Mouse (Mus musculus) ovary, postnatal 10 days (tissue): ENCODE results near the gene Ccdc144b.

ENCODE experiments used
- DNase-seq: peaks from one replicate; pipeline ENCODE4 v3.0.0; 2022; ENCODE audit warnings: low spot score

Ccdc144b gene

DNA sequence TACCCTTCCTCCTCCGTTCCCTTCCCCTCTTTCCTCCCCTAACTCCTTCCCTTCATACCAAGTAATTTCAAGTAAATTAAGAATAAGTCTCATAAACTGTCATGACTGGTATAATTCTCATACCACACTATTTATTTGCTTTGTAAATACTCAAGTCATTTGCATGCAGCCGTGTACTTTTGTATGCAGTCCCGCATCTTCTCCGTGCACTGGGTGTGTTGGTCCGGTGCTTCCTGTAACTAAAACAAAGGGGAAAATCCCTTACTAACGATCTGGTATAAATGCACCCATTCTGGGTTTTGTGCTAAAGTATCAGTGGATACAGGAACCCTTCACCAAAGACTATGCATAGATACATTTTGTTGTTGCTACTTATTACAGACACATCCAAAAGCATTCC, 27.6 kb downstream of the Ccdc144b start:
- DNase-seq: no peak

DNA sequence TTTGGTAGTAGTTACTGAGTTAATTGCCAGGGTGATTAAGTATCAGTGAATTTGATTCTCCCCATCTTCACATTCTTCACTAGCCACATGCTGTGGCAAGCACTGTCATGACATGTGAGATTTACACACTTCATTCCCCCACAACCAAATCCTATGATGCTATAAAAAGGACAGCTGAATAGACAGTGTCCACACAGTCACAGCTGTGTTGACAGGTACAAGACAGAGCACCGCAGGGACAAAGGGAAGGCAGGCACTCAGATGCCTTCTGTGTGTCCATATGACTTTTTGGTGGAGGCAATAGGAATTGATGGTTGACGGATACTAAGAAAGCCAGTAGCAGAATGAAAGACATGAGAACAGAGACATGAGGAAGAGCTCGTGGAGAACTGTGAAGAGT, 42.1 kb downstream of the Ccdc144b start:
- no peak for DNase-seq

GRCm38 (mm10) chr3:36008411-36009154, 44.8 kb downstream of the Ccdc144b start:
- no peak for DNase-seq

GRCm38 (mm10) chr3:36004028-36004895, 49.1 kb downstream of the Ccdc144b start:
- no peak for DNase-seq

- peak; percentile 88 for DNase-seq
These were observed 52.8 kb downstream of the Ccdc144b start, which contains the start of gene Mccc1 for GRCm38 (mm10) chr3:36000275-36001239. Gene Mccc1, minus strand, starts transcription at chr3:36000678.

DNA sequence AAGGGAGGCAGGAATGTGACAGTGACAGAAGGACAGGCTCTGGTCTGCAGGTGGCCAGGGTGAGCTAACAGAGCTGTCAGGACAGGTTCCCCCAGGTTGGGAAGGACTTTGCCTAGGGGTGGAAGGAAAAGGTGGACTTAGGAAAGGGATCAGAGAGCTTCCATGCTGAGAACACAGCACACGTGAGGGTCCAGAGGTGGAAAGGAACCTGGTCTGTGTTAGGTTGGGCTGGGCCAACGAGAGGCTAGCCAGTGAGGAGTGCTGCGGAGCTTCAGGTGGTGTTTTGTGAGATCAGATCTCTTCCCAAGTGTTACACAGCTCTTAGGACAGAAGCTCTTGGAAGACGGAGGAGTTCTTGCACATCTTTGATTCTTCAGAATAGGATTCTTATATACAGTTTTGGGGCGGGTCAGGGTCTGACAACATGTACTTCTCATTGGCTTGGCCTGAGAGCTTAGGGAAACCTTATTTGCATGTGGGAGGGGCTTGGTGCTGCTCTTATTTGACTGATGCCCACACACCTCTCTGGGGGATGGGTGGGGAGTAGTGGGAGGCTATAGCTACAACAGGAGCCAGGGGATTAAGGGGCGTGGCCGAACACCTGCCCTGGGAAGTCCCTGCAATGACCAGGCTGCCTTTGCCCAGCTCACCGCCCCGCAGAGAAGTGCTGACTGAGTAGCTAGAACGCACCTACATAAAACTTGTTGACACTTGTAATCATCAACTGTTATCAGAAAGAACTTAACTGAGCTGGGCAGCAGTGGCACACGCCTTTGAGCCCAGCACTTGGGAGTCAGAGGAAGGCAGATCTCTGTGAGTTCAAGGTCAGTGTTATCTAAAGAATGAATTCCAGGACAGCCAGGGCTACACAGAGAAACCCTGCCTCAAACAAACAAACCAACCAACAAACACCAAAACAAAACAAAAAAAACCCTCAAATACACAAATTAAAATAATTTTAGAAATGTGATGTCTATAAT, 58.5 kb downstream of the Ccdc144b start:
- DNase-seq: no peak

DNA sequence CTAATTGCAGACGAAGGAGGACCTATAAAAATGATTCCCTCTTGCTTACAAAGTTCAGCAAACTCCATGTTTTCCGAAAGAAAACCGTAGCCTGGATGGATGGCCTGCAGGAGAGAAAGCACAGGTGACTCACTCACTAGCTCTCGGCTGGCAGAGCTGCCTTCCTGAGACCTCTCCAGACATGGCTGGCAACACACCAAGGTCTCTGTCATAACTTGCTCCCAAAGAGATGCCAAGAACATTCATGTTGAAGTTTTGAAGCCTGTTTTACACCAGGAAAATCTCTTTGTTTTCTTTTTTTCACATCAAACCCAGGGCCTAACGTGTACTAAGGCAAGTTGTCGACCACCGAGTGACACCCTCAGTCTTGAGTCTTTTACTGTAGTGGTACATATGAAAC, 62.6 kb downstream of the Ccdc144b start:
- no peak for DNase-seq

DNA sequence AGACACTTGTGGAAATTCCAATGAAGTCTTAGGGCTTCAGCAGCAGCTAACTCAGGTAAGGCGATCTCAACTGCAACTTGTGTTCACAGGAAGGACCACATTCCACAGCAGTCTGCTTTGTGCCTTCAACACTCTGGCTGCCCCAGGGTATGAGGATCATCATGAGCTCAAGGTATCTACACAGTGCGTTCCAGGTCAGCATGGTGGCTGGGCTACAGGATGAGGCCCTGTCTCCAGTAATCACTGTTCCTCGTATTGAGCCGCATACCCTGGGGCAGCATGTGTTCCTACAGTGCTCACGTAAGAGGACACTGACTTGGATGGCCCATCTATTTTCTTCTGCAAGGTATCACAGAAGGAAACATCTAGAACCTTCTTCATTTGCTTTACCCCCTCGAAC, 65.3 kb downstream of the Ccdc144b start:
- no peak for DNase-seq

DNA sequence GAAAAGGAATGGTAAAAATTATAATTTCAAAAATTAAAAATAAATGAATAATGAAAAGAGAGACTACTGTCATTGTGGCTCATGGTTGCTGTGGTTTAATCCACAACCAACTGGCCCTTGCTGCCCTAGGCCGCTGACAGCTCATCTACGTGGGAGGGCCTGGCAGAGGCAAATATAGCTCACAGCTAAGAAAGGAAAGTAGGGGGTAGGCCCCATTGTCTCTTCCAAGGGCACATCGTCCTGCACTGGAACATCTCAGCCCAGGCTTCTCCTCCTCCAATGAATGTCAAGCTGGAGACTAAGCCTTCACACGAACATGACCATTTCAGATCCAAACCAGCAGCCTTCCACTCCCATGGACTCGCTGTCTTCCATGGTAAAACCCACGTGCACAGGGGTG, 67.1 kb downstream of the Ccdc144b start:
- no peak for DNase-seq

DNA sequence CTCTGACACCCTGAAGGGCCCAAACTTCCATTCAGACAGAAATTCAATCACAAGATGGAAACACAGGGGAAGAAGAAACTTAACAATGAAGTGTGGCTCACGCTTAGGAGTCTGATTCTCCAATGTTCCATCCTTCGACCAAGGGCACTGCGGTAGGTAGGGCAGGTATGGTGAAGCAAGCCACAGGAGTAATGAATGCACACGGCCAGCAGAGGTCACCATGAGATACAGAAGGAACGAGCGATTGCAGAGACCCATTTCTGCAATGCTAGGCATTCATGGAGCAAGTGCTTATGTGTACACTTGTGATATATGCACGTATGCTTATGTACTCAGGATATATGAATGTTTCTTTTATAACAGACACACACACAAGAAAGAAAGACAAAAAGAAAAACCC, 79.8 kb downstream of the Ccdc144b start:
- no peak for DNase-seq

GRCm38 (mm10) chr3:35972985-35973384, 80.4 kb downstream of the Ccdc144b start:
- no peak for DNase-seq

DNA sequence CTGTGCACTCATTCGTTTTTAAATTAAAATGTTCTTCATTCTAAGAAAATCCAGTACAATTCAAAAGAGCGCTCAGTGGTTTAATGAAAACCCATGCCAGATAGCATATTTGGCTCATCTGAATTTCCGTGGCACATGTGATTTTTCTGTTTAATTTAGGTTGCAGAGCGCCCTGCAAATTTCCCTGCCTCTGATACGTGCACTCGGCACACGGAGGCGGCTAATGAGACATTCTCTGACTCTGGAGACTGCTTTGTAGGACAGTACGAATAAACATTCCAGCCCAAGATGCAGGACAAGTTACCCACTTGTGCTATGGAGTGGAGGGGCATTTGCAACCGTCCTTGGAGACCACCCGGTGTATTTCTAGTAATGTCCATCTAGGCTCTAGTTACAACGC, 82.2 kb downstream of the Ccdc144b start:
- no peak for DNase-seq

DNA sequence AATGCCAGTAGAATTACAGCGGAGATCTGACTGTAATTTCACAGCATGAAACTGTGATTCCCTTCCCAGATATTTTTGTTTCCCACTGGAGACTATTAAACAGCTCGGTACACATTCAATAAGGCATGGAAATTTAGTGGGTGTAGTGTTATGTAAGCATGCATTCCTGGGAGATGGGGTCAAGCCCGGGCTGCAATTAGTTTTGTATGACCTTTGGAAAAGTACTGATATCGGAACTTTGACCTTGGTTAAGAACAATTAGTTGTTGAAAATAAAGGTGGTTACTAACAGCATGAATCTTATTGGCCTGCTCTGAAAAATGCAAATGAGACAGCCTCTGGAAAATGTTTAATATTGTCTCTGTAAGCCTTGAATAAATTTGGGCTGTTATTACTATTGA, 82.9 kb downstream of the Ccdc144b start:
- no peak for DNase-seq

DNA sequence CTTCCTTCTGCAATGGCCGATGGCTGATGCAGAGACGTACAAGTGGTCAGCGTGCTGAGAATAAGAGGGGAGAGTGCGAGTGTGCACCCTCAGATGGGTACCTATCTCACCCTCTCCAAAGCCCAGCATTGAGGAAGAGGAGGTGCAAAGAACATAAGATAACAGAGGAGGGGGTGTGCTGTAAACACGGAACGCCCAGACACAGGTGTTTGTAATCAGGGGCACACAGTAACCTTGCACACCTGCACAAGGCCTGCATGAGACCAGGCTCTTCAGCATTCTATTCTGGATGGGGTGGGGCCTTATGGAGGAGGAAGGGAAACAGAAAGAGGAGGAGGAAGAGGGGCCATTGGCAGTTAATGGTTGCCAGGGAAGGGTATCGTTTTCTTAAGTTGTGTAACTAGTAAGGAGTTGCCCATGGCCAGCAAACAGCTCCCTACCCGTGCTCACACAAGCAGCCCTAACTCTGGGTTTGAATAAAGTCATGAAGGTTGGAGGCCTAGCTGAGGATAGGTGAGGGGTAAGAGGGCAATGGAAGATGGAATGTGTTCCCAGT, 85.9 kb downstream of the Ccdc144b start:
- DNase-seq: no peak

GRCm38 (mm10) chr3:35966493-35966892, 86.9 kb downstream of the Ccdc144b start:
- no peak for DNase-seq

GRCm38 (mm10) chr3:35964928-35965327, 88.4 kb downstream of the Ccdc144b start:
- no peak for DNase-seq

- DNase-seq: no peak
These were observed 89.4 kb downstream of the Ccdc144b start for GRCm38 (mm10) chr3:35963921-35964320.

DNA sequence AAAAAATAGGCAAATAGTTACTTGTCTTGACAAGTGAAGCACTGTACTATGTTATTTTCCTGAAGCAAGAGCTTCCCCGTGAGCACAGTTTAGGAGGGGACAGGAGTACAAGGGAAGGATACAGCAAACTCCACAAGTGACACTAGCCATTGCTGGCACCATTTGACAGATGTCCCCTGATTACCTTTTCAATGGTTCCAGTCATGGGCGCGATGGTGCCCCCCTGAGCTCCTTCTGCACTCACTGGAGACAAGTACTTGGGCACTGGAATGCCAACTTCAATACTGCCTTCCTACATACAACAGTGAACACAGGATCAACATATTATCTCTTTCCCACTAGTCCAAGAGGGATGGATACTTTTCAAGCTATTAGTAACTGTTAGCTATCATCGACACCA, 89.9 kb downstream of the Ccdc144b start:
- DNase-seq: no peak

GRCm38 (mm10) chr3:35962967-35963366, 90.4 kb downstream of the Ccdc144b start:
- DNase-seq: no peak
